Mouse (Mus musculus) cerebellum, adult (tissue): ENCODE results near the gene Gm14419.
"Not testable (repeated sequence)": the region's sequence is repeated elsewhere in the genome, so short reads cannot be mapped to it uniquely, and the experiment has no call there.

ENCODE experiments used
- ATAC-seq: cut with Nextera tagmentation; 2 replicates; pipeline ENCODE4 v1.9.2; 2017; ENCODE audit warnings: mild to moderate bottlenecking, moderate library complexity, mixed read lengths; ENCODE audit not compliant: insufficient number of reproducible peaks, low FRiP score, low TSS enrichment

Gm14419 gene

GRCm38 (mm10) chr2:177000656-177001055, at the start of gene Gm14419:
Gm14419 (plus strand) TSS chr2:177000956.
- ATAC-seq: not testable (repeated sequence)
